Mouse (Mus musculus) T-helper 1 cell (primary cell): ENCODE results near the gene Fnbp1.

Experiments
- in situ Hi-C: fragments of 300-600 bp; cut with MboI, MseI; formaldehyde crosslinking; loops from one replicate; pipeline ENCODE4 v1.15.1; 2025; ENCODE audit warnings: high pct_unique_total_duplicates

Gene Fnbp1

GRCm38 (mm10) chr2:30985111-30986020, 156.4 kb downstream of the Fnbp1 start:
- in situ Hi-C loops = no loop called here

GRCm38 (mm10) chr2:30983024-30983423, 158.8 kb downstream of the Fnbp1 start:
- in situ Hi-C loops = no loop called here

- in situ Hi-C loops = no loop called here
These were observed 159.9 kb downstream of the Fnbp1 start, which contains the start of the genes BC005624 and Usp20 for GRCm38 (mm10) chr2:30981790-30982513. Gene BC005624, minus strand, starts transcription at chr2:30982201. Gene Usp20, plus strand, starts transcription at chr2:30982279.
